Mouse (Mus musculus) stomach, postnatal 0 days (tissue): ENCODE measurements around the gene Rxfp1.

ENCODE experiments used
- CTCF ChIP-seq: IDR thresholded peaks from 2 replicates; pipeline ENCODE4 v1.5.1; 2016; ENCODE audit warnings: antibody characterized with exemption, low read depth, mild to moderate bottlenecking, moderate library complexity
- EP300 ChIP-seq: optimal IDR thresholded peaks from 2 replicates; pipeline ENCODE3; 2016; ENCODE audit warnings: antibody characterized with exemption

- TF ChIP-seq CTCF (no peak), EP300 (no peak)
These were observed 145.7 kb downstream of the Rxfp1 start for GRCm38 (mm10) chr3:79591793-79592471.
